8 mouse cellular contexts compared by ENCODE assay signal in the genomic region with DNA sequence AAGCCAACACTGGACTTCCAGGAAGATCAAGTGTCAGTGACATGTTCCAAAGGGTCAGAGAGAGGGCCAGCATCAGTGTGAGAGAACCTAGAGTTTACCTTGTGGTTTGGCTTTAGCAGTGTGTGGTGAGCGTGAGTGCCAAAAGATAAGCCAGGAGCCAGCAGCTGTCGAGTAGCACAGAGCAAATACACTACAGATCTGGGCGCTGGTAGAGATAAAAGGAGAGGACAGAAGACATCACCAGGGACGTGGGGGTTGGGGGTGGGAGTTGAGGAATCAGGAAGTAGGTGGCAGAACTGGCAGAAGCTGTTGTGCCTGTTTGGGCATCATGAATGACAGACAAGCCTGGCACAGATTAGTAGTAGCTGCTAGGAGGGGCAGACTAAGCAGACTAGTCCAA. TPM values are rescaled to one million over a fixed set of nuclear protein-coding genes. Genes with fewer than 3 reads are reported as not detected.
A peak's percentile ranks its signal among the peaks of the same experiment; 100 is the strongest.
DNase-seq lines count a peak whose midpoint lies in the region; ATAC-seq lines count a peak whose summit lies in the region.

No protein-coding gene starts in this region.

- no peak for ATAC-seq in kidney, embryonic 16.5 days (ENCODE audit: low FRiP score, low TSS enrichment)
- peak; percentile 93 for ATAC-seq in common myeloid progenitor, adult 5-6 weeks (replicated peaks; ENCODE audit: low read depth, poor library complexity, severe bottlenecking)

- H3K27me3 ChIP-seq in kidney, embryonic 16.5 days (ENCODE audit: insufficient read depth, low read length), result no peaks in the 10 kb centered on the region
- H3K27me3 ChIP-seq in megakaryocyte, embryonic 14.5 days (replicated peaks), result no peaks in the 10 kb centered on the region
- H3K27me3 ChIP-seq in midbrain, embryonic 10.5 days (ENCODE audit: low read depth, poor library complexity, severe bottlenecking), result no peaks in the 10 kb centered on the region

- H3K9me3 ChIP-seq in kidney, embryonic 16.5 days (ENCODE audit: low read length), result no peaks in the 10 kb centered on the region
- no peaks in the 10 kb centered on the region for H3K9me3 ChIP-seq in megakaryocyte, embryonic 14.5 days
- H3K9me3 ChIP-seq in midbrain, embryonic 10.5 days (replicated peaks), result no peaks in the 10 kb centered on the region

- H3K4me2 ChIP-seq in kidney, embryonic 16.5 days (replicated peaks; ENCODE audit: low read depth, low read length), result no peak overlapping the region

- no peak overlapping the region for H3K27ac ChIP-seq in kidney, embryonic 16.5 days (ENCODE audit: low read length)
- H3K27ac ChIP-seq in midbrain, embryonic 10.5 days (replicated peaks), result no peak overlapping the region

- H3K9ac ChIP-seq in kidney, embryonic 16.5 days (replicated peaks; ENCODE audit: low read length), result no peak overlapping the region

- H3K4me1 ChIP-seq in kidney, embryonic 16.5 days (ENCODE audit: insufficient read depth, low read length), result peaks cover 15% of the 10 kb centered on the region; the same call in 1 of the 2 replicates
- H3K4me1 ChIP-seq in megakaryocyte, embryonic 14.5 days, result peaks cover 70% of the 10 kb centered on the region
- H3K4me1 ChIP-seq in midbrain, embryonic 10.5 days, result no peaks in the 10 kb centered on the region

- peak; percentile 7 to 25 for DNase-seq in kidney, postnatal 36 days
- DNase-seq in heart, postnatal 4 days, result peak; percentile 61
- no peak for DNase-seq in spleen, postnatal 10 days (ENCODE audit: low spot score in 2 of 2)
- DNase-seq in cerebellum, adult 18-20 months, result no peak
- no peak for DNase-seq in midbrain, embryonic 10.5 days (ENCODE audit: low spot score)

- 67% methylated on average over 4 of the region's 4 CpGs for WGBS in kidney, embryonic 16.5 days
- 73% methylated on average over 4 of the region's 4 CpGs for WGBS in midbrain, embryonic 10.5 days

- H3K4me3 ChIP-seq in kidney, embryonic 16.5 days (ENCODE audit: low read length), result no peak overlapping the region
- H3K4me3 ChIP-seq in megakaryocyte, embryonic 14.5 days (replicated peaks), result peak overlapping the region; percentile 53
- no peak overlapping the region for H3K4me3 ChIP-seq in midbrain, embryonic 10.5 days

- H3K36me3 ChIP-seq in kidney, embryonic 16.5 days (ENCODE audit: insufficient read depth, low read length), result no peaks in the 10 kb centered on the region
- H3K36me3 ChIP-seq in megakaryocyte, embryonic 14.5 days (replicated peaks; ENCODE audit: low read length), result no peaks in the 10 kb centered on the region
- no peaks in the 10 kb centered on the region for H3K36me3 ChIP-seq in midbrain, embryonic 10.5 days

RNA-seq across cellular contexts. Expression of gene Herpud2, which starts 21.6 kb away (rescaled TPM):
- polyA plus RNA-seq in kidney, embryonic 16.5 days (2015; fragmentation: Nextera tagmentation; extraction: Ambion mirVana), result 29.1 and 29.2 TPM in 2 replicates
- 20.8 and 28.0 TPM in 2 replicates for total RNA-seq in common myeloid progenitor, adult 5-6 weeks (2017)
- 10 to 100 TPM; 38.8 to 39.9 TPM for total RNA-seq in heart, postnatal 4 days (2021)
- 27.9 and 129 TPM in 2 replicates for polyA plus RNA-seq in megakaryocyte, embryonic 14.5 days (2012; ENCODE audit: insufficient read depth, low replicate concordance)
- polyA plus RNA-seq in midbrain, embryonic 10.5 days (2016; fragmentation: Nextera tagmentation; extraction: Ambion mirVana), result 25.4 and 30.7 TPM in 2 replicates

Comparison
In these comparisons a context has a peak if more than half of its experiments do, and no peak if none do; other contexts are left out.
1. DNase-seq: peak in kidney, postnatal 36 days (2 of 2) and heart, postnatal 4 days (single experiment); none in spleen, postnatal 10 days (0 of 2), cerebellum, adult 18-20 months (0 of 2) and midbrain, embryonic 10.5 days (single experiment).